In genomic region chr16:73930323-73930722, GRCm38 (mm10) we compare ENCODE assay signal across 17 mouse cellular contexts.
"Had no signal": no experiment of that assay in that cellular context is flagged by ENCODE, and none has a peak within 500 bp of the region (broad histone marks: within the 10 kb centered on the region; RNA-seq: fewer than 3 reads in every experiment).

No protein-coding gene starts in this region.

- H3K27me3 ChIP-seq: liver, embryonic 13.5 days; liver, embryonic 15.5 days; megakaryocyte, embryonic 14.5 days; midbrain, embryonic 13.5 days; midbrain, embryonic 15.5 days; neural tube, embryonic 12.5 days; stomach, embryonic 15.5 days had no signal

- DNase-seq: liver; liver, embryonic 13.5 days; liver, postnatal 0 days; right cerebral cortex, postnatal 14 days; thymus, adult 2 months; thymus, postnatal 25 days; thymus, postnatal 4 days had no signal

- H3K4me1 ChIP-seq: liver, embryonic 13.5 days; liver, embryonic 15.5 days; megakaryocyte, embryonic 14.5 days; midbrain, embryonic 13.5 days; midbrain, embryonic 15.5 days; neural tube, embryonic 12.5 days; stomach, embryonic 15.5 days had no signal

- ATAC-seq: liver, postnatal 0 days; midbrain, embryonic 13.5 days; midbrain, embryonic 15.5 days had no signal

- H3K9ac ChIP-seq: liver, embryonic 13.5 days; liver, embryonic 15.5 days; liver, postnatal 0 days; midbrain, embryonic 13.5 days; midbrain, embryonic 15.5 days; neural tube, embryonic 12.5 days; stomach, embryonic 15.5 days had no signal

- H3K9me3 ChIP-seq: liver, embryonic 13.5 days; liver, embryonic 15.5 days; megakaryocyte, embryonic 14.5 days; midbrain, embryonic 13.5 days; midbrain, embryonic 15.5 days; neural tube, embryonic 12.5 days; stomach, embryonic 15.5 days had no signal

- H3K27ac ChIP-seq: liver, embryonic 13.5 days; liver, embryonic 15.5 days; macrophage; midbrain, embryonic 13.5 days; midbrain, embryonic 15.5 days; neural tube, embryonic 12.5 days; stomach, embryonic 15.5 days; stomach, postnatal 0 days had no signal

- H3K36me3 ChIP-seq: liver, embryonic 13.5 days; liver, embryonic 15.5 days; midbrain, embryonic 13.5 days; midbrain, embryonic 15.5 days; neural tube, embryonic 12.5 days; stomach, embryonic 15.5 days had no signal

- H3K4me2 ChIP-seq: liver, embryonic 11.5 days; liver, embryonic 13.5 days; liver, embryonic 15.5 days; midbrain, embryonic 11.5 days; midbrain, embryonic 13.5 days; midbrain, embryonic 15.5 days; neural tube, embryonic 12.5 days; stomach, embryonic 15.5 days had no signal

- H3K4me3 ChIP-seq: liver, embryonic 13.5 days; liver, embryonic 15.5 days; megakaryocyte, embryonic 14.5 days; midbrain, embryonic 13.5 days; midbrain, embryonic 15.5 days; neural tube, embryonic 12.5 days; stomach, embryonic 15.5 days had no signal
